Mouse (Mus musculus) midbrain, embryonic 10.5 days (tissue): Measurements from ENCODE around the gene Hexim2. TPM values are rescaled to one million over a fixed set of nuclear protein-coding genes. Genes with fewer than 3 reads are reported as not detected.
A peak's percentile ranks its signal among the peaks of the same experiment; 100 is the strongest.

Experiments used
- DNase-seq: peaks from one replicate; pipeline ENCODE4 v3.0.0-alpha.2; 2017; ENCODE audit warnings: low spot score
- H3K27ac ChIP-seq: fragments of 300-500 bp; sonication (generic); replicated peaks from 2 replicates; pipeline ENCODE4 v1.5.1; 2016; ENCODE audit warnings: mild to moderate bottlenecking
- H3K27me3 ChIP-seq: fragments of 300-500 bp; sonication (generic); 2 replicates; pipeline ENCODE4 v1.6.1; 2016; ENCODE audit warnings: low read depth, mild to moderate bottlenecking; ENCODE audit not compliant: poor library complexity, severe bottlenecking
- H3K36me3 ChIP-seq: fragments of 300-500 bp; sonication (generic); 2 replicates; pipeline ENCODE4 v1.6.1; 2016; ENCODE audit warnings: mild to moderate bottlenecking, moderate library complexity
- H3K4me1 ChIP-seq: fragments of 300-500 bp; sonication (generic); 2 replicates; pipeline ENCODE4 v1.6.1; 2016
- H3K4me3 ChIP-seq: fragments of 300-500 bp; sonication (generic); 2 replicates; pipeline ENCODE4 v1.5.1; 2016; ENCODE audit warnings: mild to moderate bottlenecking, moderate library complexity
- H3K9me3 ChIP-seq: fragments of 300-500 bp; sonication (generic); replicated peaks from 2 replicates; pipeline ENCODE4 v1.6.1; 2016; ENCODE audit warnings: mild to moderate bottlenecking
- WGBS: fragments of 180-500 bp; shearing (Covaris S2); methylation state at CpG from one replicate; pipeline ENCODE4 v1.1.7; 2016; 5-methylcytosine and 5-hydroxymethylcytosine counted together
- polyA plus RNA-seq: library from polyadenylated mRNA; unstranded; fragments of >200 nt; fragmentation: Nextera tagmentation; extraction: Ambion mirVana; gene quantifications from 2 replicates; pipeline ENCODE4 v1.2.1, GENCODE M21; 2016

Gene Hexim2
- polyA plus RNA-seq, 1 experiment from 2014 or later = 7.8 TPM

DNA sequence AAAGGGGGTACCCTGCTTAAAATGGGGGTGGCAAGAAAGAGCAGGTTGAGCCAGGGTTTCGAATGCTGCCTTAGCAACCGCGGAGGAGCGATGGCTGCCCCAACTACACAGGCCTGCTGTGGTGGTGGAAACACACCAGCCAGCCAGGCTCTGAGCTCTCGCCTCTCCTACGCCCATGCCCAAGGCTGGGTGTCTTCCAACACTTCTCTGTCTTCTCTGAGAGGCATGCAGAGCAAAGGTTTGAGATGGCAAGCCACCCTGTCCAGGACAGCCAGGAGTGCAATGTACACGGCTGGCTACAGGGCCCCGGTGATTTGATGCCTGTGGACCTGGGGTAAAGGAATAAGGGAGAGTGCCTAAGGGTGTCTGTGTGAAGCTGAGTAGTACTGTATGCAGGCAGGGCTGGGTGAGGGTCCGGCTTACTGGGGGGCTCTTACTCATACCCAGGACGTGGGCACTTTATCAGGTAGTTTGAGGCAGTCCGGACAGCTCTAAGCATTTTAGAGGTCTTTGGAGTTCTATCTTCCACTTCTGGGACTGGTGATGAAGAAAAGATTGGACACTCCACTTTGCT lies 41.6 kb downstream of the Hexim2 start:
- Histone ChIP-seq H3K4me3 (no peak overlapping the region), H3K4me1 (peaks cover 19% of the 10 kb centered on the region), H3K36me3 (no peaks in the 10 kb centered on the region), H3K9me3 (no peaks in the 10 kb centered on the region), H3K27me3 (peaks cover 68% of the 10 kb centered on the region), H3K27ac (no peak overlapping the region)
- DNase-seq = no peak
- WGBS = 90% methylated on average over 11 of the region's 11 CpGs

DNA sequence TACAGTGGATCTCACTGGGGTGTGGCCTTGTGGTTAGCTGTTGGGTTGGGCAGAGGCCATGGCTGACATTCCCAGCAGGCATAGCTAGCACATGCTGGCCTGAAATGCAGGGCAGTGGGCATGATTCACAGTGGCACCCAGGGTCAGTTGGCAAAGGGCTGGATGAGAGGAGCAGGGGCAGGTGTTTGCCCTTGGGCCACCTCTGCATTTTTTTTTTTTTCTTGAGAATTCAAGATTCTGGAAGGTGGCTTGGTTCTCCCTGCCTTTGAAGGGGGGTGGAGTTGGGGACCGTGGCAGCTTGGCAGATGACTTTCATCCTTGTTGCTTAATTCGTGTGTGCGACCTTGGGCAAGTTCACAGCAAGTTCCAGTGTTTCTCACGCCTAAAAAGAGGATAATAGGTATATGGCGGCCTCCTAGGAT lies 42.2 kb downstream of the Hexim2 start:
- Histone ChIP-seq H3K9me3 (no peaks in the 10 kb centered on the region), H3K27me3 (peaks cover 62% of the 10 kb centered on the region), H3K36me3 (no peaks in the 10 kb centered on the region), H3K4me3 (no peak overlapping the region), H3K4me1 (peaks cover 19% of the 10 kb centered on the region), H3K27ac (no peak overlapping the region)
- WGBS = 81% methylated on average over 5 of the region's 5 CpGs
- no peak for DNase-seq

DNA sequence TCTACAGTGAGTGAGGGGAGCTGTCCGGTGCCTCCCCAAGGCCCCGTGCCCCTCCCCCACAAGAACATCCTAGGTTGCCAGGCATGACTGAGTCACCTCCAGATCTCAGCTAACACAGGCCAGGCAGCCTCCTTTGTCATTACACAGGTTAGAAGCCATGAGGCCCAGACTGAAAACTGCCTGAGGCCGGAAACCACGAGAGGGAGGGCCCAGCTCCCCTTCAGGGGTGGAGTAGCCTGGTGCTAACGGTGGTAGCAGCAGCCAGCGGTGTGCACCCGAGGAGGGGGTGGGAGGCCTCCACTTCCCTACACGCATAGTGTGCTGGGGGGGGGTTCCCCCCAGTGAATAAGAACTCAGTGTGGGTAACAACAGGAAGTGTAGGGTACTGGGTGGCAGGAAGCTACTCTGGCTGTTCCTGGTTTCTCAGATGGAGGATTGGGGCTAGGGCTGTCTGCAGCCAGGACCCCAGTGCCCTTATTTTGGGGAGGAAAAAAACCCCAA lies 42.7 kb downstream of the Hexim2 start:
- H3K4me1 ChIP-seq = peaks cover 18% of the 10 kb centered on the region
- no peak overlapping the region for H3K27ac ChIP-seq
- 62% methylated on average over 8 of the region's 8 CpGs for WGBS
- H3K36me3 ChIP-seq = no peaks in the 10 kb centered on the region
- H3K4me3 ChIP-seq = no peak overlapping the region
- no peak for DNase-seq
- no peaks in the 10 kb centered on the region for H3K9me3 ChIP-seq
- peaks cover 57% of the 10 kb centered on the region for H3K27me3 ChIP-seq

DNA sequence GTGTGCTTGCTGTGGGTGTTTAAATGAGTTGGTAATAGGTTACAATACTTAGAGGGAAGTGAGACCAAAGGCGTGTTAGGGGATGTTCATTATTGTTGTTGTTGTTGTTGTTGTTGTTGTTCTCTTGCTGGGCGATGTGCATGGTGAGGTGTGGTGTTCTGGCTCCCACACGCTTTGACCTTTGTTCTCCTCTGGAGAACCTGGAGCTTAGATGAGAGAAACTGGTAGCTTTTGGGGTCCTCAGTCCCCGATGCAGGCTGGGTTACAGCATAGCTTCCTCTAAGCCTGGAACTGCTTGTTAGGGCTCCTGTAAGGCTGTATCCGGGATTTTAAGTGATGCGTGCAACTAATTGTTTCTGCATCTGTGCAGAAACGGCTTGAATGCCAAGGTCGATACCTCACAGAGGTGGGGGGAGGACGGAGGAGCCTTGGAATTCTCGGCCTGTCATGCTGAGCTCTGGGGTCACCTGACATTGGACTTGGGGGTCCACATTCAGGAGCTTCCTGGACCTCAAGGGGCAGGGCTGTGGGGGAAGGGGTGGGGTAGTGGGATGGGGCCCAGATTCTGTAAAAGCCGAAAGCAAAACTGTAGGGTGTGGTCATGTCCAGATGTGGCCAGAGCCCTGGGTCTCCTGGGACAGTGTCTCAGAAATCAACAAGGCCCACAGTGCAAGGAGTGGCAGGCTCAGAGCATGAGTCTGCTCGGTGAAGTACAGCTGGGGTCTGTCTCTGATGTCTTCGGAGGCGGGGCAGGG lies 43.6 kb downstream of the Hexim2 start:
- no peak overlapping the region for H3K27ac ChIP-seq
- H3K27me3 ChIP-seq = peaks cover 48% of the 10 kb centered on the region

DNA sequence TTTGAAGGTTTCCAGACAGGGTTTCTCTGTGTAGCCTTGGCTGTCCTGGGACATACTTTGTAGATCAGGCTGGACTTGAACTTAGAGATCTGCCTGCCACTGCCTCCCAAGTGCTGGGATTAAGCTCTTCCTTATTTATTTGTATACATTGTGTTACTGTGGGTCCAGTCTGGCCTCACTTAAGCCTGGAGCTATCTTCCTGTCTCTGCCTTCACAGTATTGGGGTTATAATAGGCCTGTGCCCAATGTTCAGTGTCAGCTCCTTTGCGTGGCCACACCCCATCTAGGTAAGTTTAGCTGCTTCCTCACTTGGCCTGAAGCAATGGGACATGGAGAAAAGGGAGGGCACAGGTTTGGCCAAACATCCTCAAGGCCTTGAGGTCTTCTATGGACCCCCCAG lies 44.3 kb downstream of the Hexim2 start:
- WGBS = 93% methylated on average over 1 of the region's 1 CpGs
- Histone ChIP-seq H3K36me3 (no peaks in the 10 kb centered on the region), H3K9me3 (no peaks in the 10 kb centered on the region)

More for the DNA sequence above, 43.6 kb downstream of the Hexim2 start:
- no peak for DNase-seq
- no peaks in the 10 kb centered on the region for H3K36me3 ChIP-seq
- peaks cover 9% of the 10 kb centered on the region for H3K4me1 ChIP-seq
- 86% methylated on average over 14 of the region's 14 CpGs for WGBS
- H3K4me3 ChIP-seq = no peak overlapping the region
- H3K9me3 ChIP-seq = no peaks in the 10 kb centered on the region

DNA sequence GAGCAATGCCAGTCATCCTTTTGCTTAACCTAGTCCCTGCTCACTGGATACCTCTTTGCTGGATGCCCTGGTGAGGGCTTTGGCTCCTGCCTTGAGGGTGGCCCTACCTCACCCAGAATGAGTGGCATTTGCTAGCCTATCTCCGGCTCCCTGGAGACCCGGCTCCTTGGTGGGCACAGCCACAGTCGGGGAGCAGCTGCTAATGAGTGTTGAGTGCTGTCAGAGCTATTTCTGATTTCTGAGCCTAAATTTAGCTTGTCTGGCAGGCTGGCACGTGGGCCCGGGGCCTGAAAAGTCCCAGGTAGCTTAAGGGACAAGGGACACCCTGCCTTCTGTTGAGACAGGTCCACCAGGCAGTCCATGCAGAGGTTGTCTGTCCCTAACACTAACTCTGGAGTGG lies 45.0 kb downstream of the Hexim2 start:
- peaks cover 3% of the 10 kb centered on the region for H3K4me1 ChIP-seq
- H3K4me3 ChIP-seq = no peak overlapping the region
- no peak overlapping the region for H3K27ac ChIP-seq
- H3K36me3 ChIP-seq = no peaks in the 10 kb centered on the region
- no peak for DNase-seq
- 84% methylated on average over 5 of the region's 5 CpGs for WGBS
- H3K27me3 ChIP-seq = peaks cover 34% of the 10 kb centered on the region
- no peaks in the 10 kb centered on the region for H3K9me3 ChIP-seq

More for the DNA sequence above, 44.3 kb downstream of the Hexim2 start:
- Histone ChIP-seq H3K4me1 (peaks cover 3% of the 10 kb centered on the region), H3K27ac (no peak overlapping the region), H3K4me3 (no peak overlapping the region), H3K27me3 (peaks cover 41% of the 10 kb centered on the region)
- DNase-seq = no peak

DNA sequence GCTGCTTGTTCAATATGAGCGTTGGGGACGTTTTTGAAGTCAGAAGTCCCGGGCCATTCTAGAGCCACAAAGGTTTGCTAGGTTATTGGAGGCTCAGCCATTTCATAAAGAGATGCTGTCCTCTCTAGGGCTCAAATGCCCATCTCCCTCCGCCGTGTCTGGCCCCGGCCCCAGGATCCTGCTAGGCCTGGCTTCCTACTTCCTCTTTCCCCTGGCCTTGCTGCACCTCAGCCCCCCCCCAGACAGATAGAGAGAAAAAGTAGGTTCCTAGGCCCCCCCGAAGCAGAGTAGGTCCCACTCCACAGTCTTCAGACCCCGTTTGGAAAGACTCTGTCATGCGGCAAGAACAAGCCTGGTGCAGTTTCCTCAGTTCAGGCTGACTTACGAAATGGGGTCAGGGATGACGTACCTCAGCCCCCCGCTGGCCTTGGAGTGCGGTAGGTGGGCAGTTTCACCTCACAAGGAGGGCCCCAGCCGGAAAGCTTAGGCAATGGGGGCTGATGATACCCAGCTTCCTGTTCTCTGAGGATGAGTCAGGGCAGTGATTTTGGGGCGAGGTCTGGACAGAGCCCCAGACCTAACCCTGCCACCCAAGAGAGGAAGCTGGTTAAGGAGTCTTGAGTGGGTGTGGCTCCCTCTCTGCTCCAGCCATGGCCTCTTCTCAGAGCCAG lies 45.7 kb downstream of the Hexim2 start:
- H3K36me3 ChIP-seq = no peaks in the 10 kb centered on the region
- DNase-seq = no peak
- WGBS = 83% methylated on average over 15 of the region's 15 CpGs

DNA sequence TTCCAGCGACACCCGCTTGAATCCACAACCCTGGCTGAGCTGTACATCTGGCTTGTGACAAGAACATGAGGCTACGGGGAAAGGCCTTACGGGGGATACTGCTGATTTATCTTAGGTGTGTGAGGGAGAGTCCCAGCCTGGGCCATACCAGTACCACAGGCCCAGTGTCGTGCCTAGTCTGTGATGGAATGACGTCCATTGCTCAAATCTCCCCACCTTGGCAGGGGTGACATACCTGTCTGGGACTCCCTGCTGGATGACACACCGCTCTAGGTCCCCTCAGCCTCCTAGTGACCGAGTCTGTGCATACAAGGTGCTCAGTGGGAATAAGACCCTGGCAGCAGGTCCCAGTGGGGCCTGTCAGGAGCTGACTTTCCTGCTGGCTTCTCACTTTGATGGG lies 46.5 kb downstream of the Hexim2 start:
- Histone ChIP-seq H3K27me3 (peaks cover 22% of the 10 kb centered on the region), H3K4me1 (peaks cover 3% of the 10 kb centered on the region), H3K4me3 (no peak overlapping the region), H3K36me3 (no peaks in the 10 kb centered on the region), H3K9me3 (no peaks in the 10 kb centered on the region), H3K27ac (no peak overlapping the region)
- DNase-seq = no peak
- 85% methylated on average over 8 of the region's 8 CpGs for WGBS

More for the DNA sequence above, 45.7 kb downstream of the Hexim2 start:
- peaks cover 29% of the 10 kb centered on the region for H3K27me3 ChIP-seq
- no peak overlapping the region for H3K27ac ChIP-seq
- no peaks in the 10 kb centered on the region for H3K9me3 ChIP-seq
- no peak overlapping the region for H3K4me3 ChIP-seq
- peaks cover 3% of the 10 kb centered on the region for H3K4me1 ChIP-seq

DNA sequence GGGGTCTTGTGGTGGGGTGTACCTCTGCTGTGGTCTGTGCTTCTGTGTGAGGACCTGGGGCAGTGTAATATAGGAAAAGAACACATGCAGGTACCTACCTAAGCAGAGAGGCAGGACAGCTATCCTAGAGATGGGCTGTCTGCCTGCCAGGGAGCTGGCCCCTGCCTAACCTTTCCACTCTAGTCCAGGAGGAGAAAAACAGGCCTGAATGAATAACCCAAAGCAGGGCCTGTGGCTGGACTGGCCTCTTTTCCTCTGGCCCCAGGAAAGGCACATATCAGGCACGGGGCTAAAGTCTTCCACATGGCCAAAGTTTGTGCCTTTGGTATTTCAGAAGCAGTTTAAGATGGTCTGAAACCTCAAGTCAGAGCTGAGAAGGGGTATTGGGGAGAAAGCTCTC lies 48.2 kb downstream of the Hexim2 start:
- Histone ChIP-seq H3K4me1 (no peaks in the 10 kb centered on the region), H3K27ac (no peak overlapping the region), H3K36me3 (no peaks in the 10 kb centered on the region), H3K4me3 (no peak overlapping the region), H3K9me3 (no peaks in the 10 kb centered on the region), H3K27me3 (peaks cover 8% of the 10 kb centered on the region)
- WGBS = 81% methylated on average over 1 of the region's 1 CpGs
- DNase-seq = no peak

DNA sequence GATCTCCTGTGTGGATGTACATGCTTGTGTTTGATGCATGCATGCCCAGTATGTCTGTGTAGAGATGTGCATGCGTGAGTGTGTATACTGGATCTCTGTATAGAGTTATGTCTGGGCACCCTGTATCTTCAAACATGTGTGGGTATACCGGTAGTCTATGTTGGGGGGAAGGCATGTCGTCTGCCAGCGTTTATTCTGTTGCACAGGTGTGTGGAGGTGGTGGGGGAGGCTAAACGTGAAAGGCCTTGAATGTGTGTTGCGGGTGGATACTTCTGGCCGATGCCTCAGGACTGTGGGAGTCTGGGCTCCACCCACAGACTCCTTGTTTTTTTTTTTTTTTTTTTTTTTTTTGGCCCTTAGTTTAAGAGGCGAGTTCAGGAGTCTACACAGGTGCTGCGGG lies 49.1 kb downstream of the Hexim2 start:
- peaks cover 8% of the 10 kb centered on the region for H3K27me3 ChIP-seq
- no peak overlapping the region for H3K4me3 ChIP-seq
- H3K36me3 ChIP-seq = no peaks in the 10 kb centered on the region
- WGBS = 81% methylated on average over 9 of the region's 9 CpGs
- no peaks in the 10 kb centered on the region for H3K4me1 ChIP-seq
- no peaks in the 10 kb centered on the region for H3K9me3 ChIP-seq
- DNase-seq = no peak
- H3K27ac ChIP-seq = no peak overlapping the region

DNA sequence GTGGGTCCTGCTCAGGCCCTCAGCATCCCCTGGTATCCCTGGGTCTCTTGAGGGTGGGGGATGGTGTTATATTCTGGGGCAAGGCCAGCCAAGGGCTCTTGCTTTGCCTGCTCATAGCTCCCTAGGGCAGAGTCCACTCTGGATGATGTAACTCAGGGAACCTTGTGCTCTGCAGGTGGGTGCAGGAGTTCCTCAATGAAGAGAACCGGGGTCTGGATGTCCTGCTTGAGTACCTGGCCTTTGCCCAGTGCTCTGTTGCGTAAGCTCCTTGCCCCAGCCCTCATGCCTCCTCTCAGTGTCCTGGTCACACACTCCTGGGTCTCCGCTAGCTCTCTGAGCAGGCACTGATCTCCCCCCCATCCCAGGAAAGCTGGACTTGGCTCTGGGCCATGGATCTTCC lies 49.7 kb downstream of the Hexim2 start:
- 76% methylated on average over 3 of the region's 3 CpGs for WGBS
- Histone ChIP-seq H3K27me3 (peaks cover 8% of the 10 kb centered on the region), H3K4me3 (no peak overlapping the region), H3K9me3 (no peaks in the 10 kb centered on the region), H3K4me1 (no peaks in the 10 kb centered on the region), H3K27ac (no peak overlapping the region), H3K36me3 (no peaks in the 10 kb centered on the region)
- no peak for DNase-seq

DNA sequence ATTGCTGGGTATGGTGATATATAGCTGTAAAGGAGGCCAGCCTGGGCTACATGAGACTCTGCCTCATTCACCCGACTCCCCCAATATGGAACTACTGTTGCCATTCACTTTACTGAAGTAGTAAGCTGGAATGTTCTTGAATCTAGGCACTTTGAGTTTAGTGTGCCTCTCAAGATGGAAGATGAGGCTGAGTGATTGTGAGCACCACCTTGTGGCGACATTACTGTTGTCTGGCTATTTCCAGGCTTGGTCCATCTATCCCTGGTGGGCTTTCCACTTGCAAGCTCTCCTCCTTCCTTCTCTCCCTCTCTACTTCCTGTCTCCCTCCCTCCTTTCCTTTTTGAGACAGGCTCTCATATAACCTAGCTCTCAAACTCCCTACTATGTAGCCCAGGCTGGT lies 52.7 kb downstream of the Hexim2 start:
- no peak overlapping the region for H3K4me3 ChIP-seq
- H3K9me3 ChIP-seq = no peaks in the 10 kb centered on the region
- no peaks in the 10 kb centered on the region for H3K4me1 ChIP-seq
- peak; percentile 42 for DNase-seq
- WGBS = 32% methylated on average over 2 of the region's 2 CpGs
- no peaks in the 10 kb centered on the region for H3K36me3 ChIP-seq
- peaks cover 10% of the 10 kb centered on the region for H3K27me3 ChIP-seq
- H3K27ac ChIP-seq = no peak overlapping the region
